Mouse (Mus musculus) limb, embryonic 11.5 days (tissue): ENCODE measurements around the gene Hist1h2ag. TPM values are rescaled to one million over a fixed set of nuclear protein-coding genes. Genes with fewer than 3 reads are reported as not detected.
A peak's percentile ranks its signal among the peaks of the same experiment; 100 is the strongest.

Experiments used
- ATAC-seq: fragments of 200-750 bp; cut with Nextera tagmentation; 2 replicates; pipeline ENCODE4 v1.8.0; 2017; ENCODE audit warnings: low read depth; ENCODE audit not compliant: insufficient number of reproducible peaks, low FRiP score, low TSS enrichment
- DNase-seq: peaks from one replicate; pipeline ENCODE4 v3.0.0-alpha.2; 2015; ENCODE audit warnings: low spot score
- H3K27ac ChIP-seq: fragments of 300-500 bp; sonication (generic); replicated peaks from 2 replicates; pipeline ENCODE4 v1.5.1; 2014; ENCODE audit warnings: low read depth, mild to moderate bottlenecking, low read length
- H3K27me3 ChIP-seq: fragments of 300-500 bp; sonication (generic); 2 replicates; pipeline ENCODE4 v1.6.1; 2014; ENCODE audit warnings: mild to moderate bottlenecking, low read length, mixed read lengths; ENCODE audit not compliant: control insufficient read depth, insufficient read depth
- H3K36me3 ChIP-seq: fragments of 300-500 bp; sonication (generic); 2 replicates; pipeline ENCODE4 v1.6.1; 2014; ENCODE audit warnings: mild to moderate bottlenecking, low read length, moderate library complexity, mixed read lengths; ENCODE audit not compliant: control insufficient read depth, insufficient read depth
- H3K4me1 ChIP-seq: fragments of 300-500 bp; sonication (generic); 2 replicates; pipeline ENCODE4 v1.6.1; 2014; ENCODE audit warnings: low read length, mixed read lengths; ENCODE audit not compliant: control insufficient read depth, insufficient read depth
- H3K4me2 ChIP-seq: fragments of 300-500 bp; sonication (generic); 2 replicates; pipeline ENCODE4 v1.6.1; 2014; ENCODE audit warnings: low read depth, mild to moderate bottlenecking, moderate library complexity; ENCODE audit not compliant: severe bottlenecking
- H3K4me3 ChIP-seq: fragments of 300-500 bp; sonication (generic); 2 replicates; pipeline ENCODE4 v1.5.1; 2014; ENCODE audit warnings: low read depth, low read length
- H3K9ac ChIP-seq: fragments of 300-500 bp; sonication (generic); 2 replicates; pipeline ENCODE4 v1.6.1; 2014; ENCODE audit warnings: mild to moderate bottlenecking, low read length
- H3K9me3 ChIP-seq: fragments of 300-500 bp; sonication (generic); 2 replicates; pipeline ENCODE4 v1.6.1; 2016; ENCODE audit warnings: low read length; ENCODE audit not compliant: control insufficient read depth
- WGBS: fragments of 180-500 bp; shearing (Covaris S2); extraction: QIAGEN DNeasy Blood & Tissue Kit; methylation state at CpG from one replicate; pipeline ENCODE4 v1.1.7; 2014; 5-methylcytosine and 5-hydroxymethylcytosine counted together
- polyA plus RNA-seq: library from polyadenylated mRNA; unstranded; fragments of >200 nt; fragmentation: Nextera tagmentation; extraction: Ambion mirVana; gene quantifications from 2 replicates; pipeline ENCODE4 v1.2.1, GENCODE M21; 2014

The Hist1h2ag gene
- polyA plus RNA-seq, 1 experiment from 2014 or later, result 75.3 TPM

- Histone ChIP-seq H3K9ac (no peak overlapping the region), H3K27me3 (peaks cover 61% of the 10 kb centered on the region), H3K4me1 (peaks cover 10% of the 10 kb centered on the region), H3K27ac (no peak overlapping the region), H3K36me3 (no peaks in the 10 kb centered on the region), H3K4me3 (no peak overlapping the region), H3K9me3 (no peaks in the 10 kb centered on the region), H3K4me2 (no peak overlapping the region)
- DNase-seq (no peak), ATAC-seq (no peak)
- 12% methylated on average over 4 of the region's 4 CpGs for WGBS
Measured at GRCm38 (mm10) chr13:21997821-21998220, 44.9 kb downstream of the Hist1h2ag start.

- DNase-seq (peak; percentile 49), ATAC-seq (no peak)
- H3K27me3 ChIP-seq, result peaks cover 60% of the 10 kb centered on the region
- peaks cover 10% of the 10 kb centered on the region for H3K4me1 ChIP-seq
- WGBS, result under 1% methylated on average over 21 of the region's 21 CpGs
- no peak overlapping the region for H3K27ac ChIP-seq
- H3K4me3 ChIP-seq, result peak overlapping the region; percentile 23
- H3K9ac ChIP-seq, result no peak overlapping the region
- peak overlapping the region; percentile 45 for H3K4me2 ChIP-seq
- no peaks in the 10 kb centered on the region for H3K36me3 ChIP-seq
- no peaks in the 10 kb centered on the region for H3K9me3 ChIP-seq
Measured at GRCm38 (mm10) chr13:21997201-21997820, 45.4 kb downstream of the Hist1h2ag start.

- ATAC-seq (no peak), DNase-seq (peak; percentile 54)
- Histone ChIP-seq H3K4me2 (peak overlapping the region; percentile 45), H3K9ac (no peak overlapping the region), H3K27me3 (peaks cover 55% of the 10 kb centered on the region), H3K9me3 (no peaks in the 10 kb centered on the region), H3K36me3 (no peaks in the 10 kb centered on the region), H3K27ac (no peak overlapping the region), H3K4me3 (peak overlapping the region; percentile 23), H3K4me1 (peaks cover 10% of the 10 kb centered on the region)
- WGBS, result under 1% methylated on average over 13 of the region's 13 CpGs
Measured at GRCm38 (mm10) chr13:21996840-21997185, 45.9 kb downstream of the Hist1h2ag start.

- H3K27ac ChIP-seq, result no peak overlapping the region
- ATAC-seq (no peak), DNase-seq (peak; percentile 74)
- H3K9me3 ChIP-seq, result no peaks in the 10 kb centered on the region
- no peak overlapping the region for H3K9ac ChIP-seq
- no peaks in the 10 kb centered on the region for H3K36me3 ChIP-seq
- peak overlapping the region; percentile 31 for H3K4me3 ChIP-seq
- peak overlapping the region; percentile 56 for H3K4me2 ChIP-seq
- WGBS, result 2% methylated on average over 12 of the region's 12 CpGs
- peaks cover 51% of the 10 kb centered on the region for H3K27me3 ChIP-seq
- H3K4me1 ChIP-seq, result peaks cover 10% of the 10 kb centered on the region
Measured at GRCm38 (mm10) chr13:21996101-21996839, 46.5 kb downstream of the Hist1h2ag start.

- H3K27me3 ChIP-seq, result peaks cover 44% of the 10 kb centered on the region
- H3K4me2 ChIP-seq, result peak overlapping the region; percentile 56
- no peak overlapping the region; the same call in 1 of the 2 replicates for H3K9ac ChIP-seq
- ATAC-seq (0 out of 2 replicates have a peak, but pooled peaks have one; percentile 13), DNase-seq (peak; percentile 70)
- H3K9me3 ChIP-seq, result no peaks in the 10 kb centered on the region
- peak overlapping the region; percentile 31 for H3K4me3 ChIP-seq
- H3K36me3 ChIP-seq, result no peaks in the 10 kb centered on the region
- no peak overlapping the region for H3K27ac ChIP-seq
- under 1% methylated on average over 21 of the region's 21 CpGs for WGBS
- H3K4me1 ChIP-seq, result peaks cover 10% of the 10 kb centered on the region
Measured at GRCm38 (mm10) chr13:21995331-21995914, 47.3 kb downstream of the Hist1h2ag start.

GRCm38 (mm10) chr13:21994896-21995295 lies 47.8 kb downstream of the Hist1h2ag start:
- no peaks in the 10 kb centered on the region for H3K9me3 ChIP-seq
- H3K36me3 ChIP-seq, result no peaks in the 10 kb centered on the region
- WGBS, result 4% methylated on average over 8 of the region's 8 CpGs
- no peak overlapping the region; the same call in 1 of the 2 replicates for H3K9ac ChIP-seq
- ATAC-seq, result no peak
- DNase-seq, result no peak
- peak overlapping the region; percentile 56 for H3K4me2 ChIP-seq
- peaks cover 10% of the 10 kb centered on the region for H3K4me1 ChIP-seq
- H3K27me3 ChIP-seq, result peaks cover 41% of the 10 kb centered on the region
- H3K4me3 ChIP-seq, result peak overlapping the region; percentile 31
- H3K27ac ChIP-seq, result no peak overlapping the region

- no peak overlapping the region for H3K27ac ChIP-seq
- peak; percentile 84 for DNase-seq
- H3K36me3 ChIP-seq, result no peaks in the 10 kb centered on the region
- ATAC-seq, result no peak
- H3K4me2 ChIP-seq, result no peak overlapping the region
- no peak overlapping the region for H3K4me3 ChIP-seq
- under 1% methylated on average over 22 of the region's 22 CpGs for WGBS
- H3K9me3 ChIP-seq, result no peaks in the 10 kb centered on the region
- H3K9ac ChIP-seq, result no peak overlapping the region
- peaks cover 10% of the 10 kb centered on the region for H3K4me1 ChIP-seq
- peaks cover 36% of the 10 kb centered on the region for H3K27me3 ChIP-seq
Measured at GRCm38 (mm10) chr13:21993957-21994738, 48.6 kb downstream of the Hist1h2ag start.

- ATAC-seq, result no peak
- no peak overlapping the region for H3K27ac ChIP-seq
- no peak overlapping the region for H3K9ac ChIP-seq
- no peaks in the 10 kb centered on the region for H3K36me3 ChIP-seq
- H3K4me2 ChIP-seq, result no peak overlapping the region
- H3K4me1 ChIP-seq, result peaks cover 10% of the 10 kb centered on the region
- H3K27me3 ChIP-seq, result peaks cover 22% of the 10 kb centered on the region
- DNase-seq, result no peak
- H3K4me3 ChIP-seq, result no peak overlapping the region
- no peaks in the 10 kb centered on the region for H3K9me3 ChIP-seq
- WGBS, result 81% methylated on average over 5 of the region's 5 CpGs
Measured at GRCm38 (mm10) chr13:21992550-21992949, 50.2 kb downstream of the Hist1h2ag start.
